Mouse (Mus musculus) E14TG2a.4 (cell line): ENCODE results near the gene Mettl7a1.
"Not testable (repeated sequence)": the region's sequence is repeated elsewhere in the genome, so short reads cannot be mapped to it uniquely, and the experiment has no call there.

Experiments
- H3K27me3 ChIP-seq: 2 replicates; pipeline ENCODE4 v1.6.1; 2014; ENCODE audit warnings: low read length, control low read depth; ENCODE audit not compliant: insufficient read depth
- H3K36me3 ChIP-seq: 2 replicates; pipeline ENCODE4 v1.6.1; 2014; ENCODE audit warnings: low read length, control low read depth; ENCODE audit not compliant: insufficient read depth
- H3K4me1 ChIP-seq: replicated peaks from 2 replicates; pipeline ENCODE4 v1.6.1; 2014; ENCODE audit warnings: low read depth, low read length, control low read depth
- H3K4me3 ChIP-seq: replicated peaks from 2 replicates; pipeline ENCODE4 v1.5.1; 2014; ENCODE audit warnings: mild to moderate bottlenecking, low read length
- H3K9me3 ChIP-seq: 2 replicates; pipeline ENCODE4 v1.6.1; 2014; ENCODE audit warnings: low read length, control low read depth
- CTCF ChIP-seq: conservative IDR thresholded peaks from 2 replicates; pipeline ENCODE4 v1.5.1; 2014; ENCODE audit warnings: low read length
- NANOG ChIP-seq: IDR thresholded peaks from 2 replicates; pipeline ENCODE4 v1.6.1; 2014; ENCODE audit warnings: borderline replicate concordance, low read length, mixed read lengths
- POU5F1 ChIP-seq: IDR thresholded peaks from 2 replicates; pipeline ENCODE4 v1.6.1; 2014; ENCODE audit warnings: low read length, borderline replicate concordance

The Mettl7a1 gene

GRCm38 (mm10) chr15:100290858-100291257 lies 13.1 kb upstream of the Mettl7a1 start:
- TF ChIP-seq CTCF (no peak), POU5F1 (no peak), NANOG (no peak)
- no peaks in the 10 kb centered on the region for H3K9me3 ChIP-seq
- peaks cover 45% of the 10 kb centered on the region for H3K4me1 ChIP-seq
- no peak overlapping the region for H3K4me3 ChIP-seq
- no peaks in the 10 kb centered on the region for H3K27me3 ChIP-seq
- H3K36me3 ChIP-seq: no peaks in the 10 kb centered on the region

- H3K9me3 ChIP-seq: no peaks in the 10 kb centered on the region
- no peaks in the 10 kb centered on the region for H3K27me3 ChIP-seq
- H3K36me3 ChIP-seq: no peaks in the 10 kb centered on the region
- peaks cover 44% of the 10 kb centered on the region for H3K4me1 ChIP-seq
- no peak overlapping the region for H3K4me3 ChIP-seq
- TF ChIP-seq CTCF: no peak
- no peak; the same call in 1 of the 2 replicates for TF ChIP-seq POU5F1
- no peak for TF ChIP-seq NANOG
Observed at GRCm38 (mm10) chr15:100292326-100292725, 11.6 kb upstream of the Mettl7a1 start.

DNA sequence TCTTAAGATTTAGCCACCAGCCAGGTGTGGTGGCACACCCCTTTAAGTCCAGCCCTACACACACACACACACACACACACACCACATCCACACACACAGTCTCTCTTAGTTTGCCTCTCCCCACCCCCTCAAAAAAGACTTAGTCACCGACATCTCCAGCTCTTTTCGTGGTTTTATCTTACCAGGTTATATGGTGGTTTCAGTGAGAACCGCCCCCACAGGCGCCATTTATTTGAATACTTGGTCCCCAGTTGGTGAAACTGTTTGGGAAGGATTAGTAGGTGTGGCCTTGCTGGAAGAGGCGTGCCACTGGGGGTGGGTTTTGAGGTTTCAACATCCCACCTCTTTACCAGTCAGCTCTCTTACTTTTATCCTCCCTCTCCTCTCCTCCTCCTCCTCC lies 6.1 kb upstream of the Mettl7a1 start:
- no peak for TF ChIP-seq NANOG
- no peak for TF ChIP-seq POU5F1
- no peak for TF ChIP-seq CTCF
- H3K27me3 ChIP-seq: no peaks in the 10 kb centered on the region
- peaks cover 5% of the 10 kb centered on the region for H3K9me3 ChIP-seq
- H3K36me3 ChIP-seq: no peaks in the 10 kb centered on the region
- no peak overlapping the region for H3K4me3 ChIP-seq
- H3K4me1 ChIP-seq: peaks cover 54% of the 10 kb centered on the region

DNA sequence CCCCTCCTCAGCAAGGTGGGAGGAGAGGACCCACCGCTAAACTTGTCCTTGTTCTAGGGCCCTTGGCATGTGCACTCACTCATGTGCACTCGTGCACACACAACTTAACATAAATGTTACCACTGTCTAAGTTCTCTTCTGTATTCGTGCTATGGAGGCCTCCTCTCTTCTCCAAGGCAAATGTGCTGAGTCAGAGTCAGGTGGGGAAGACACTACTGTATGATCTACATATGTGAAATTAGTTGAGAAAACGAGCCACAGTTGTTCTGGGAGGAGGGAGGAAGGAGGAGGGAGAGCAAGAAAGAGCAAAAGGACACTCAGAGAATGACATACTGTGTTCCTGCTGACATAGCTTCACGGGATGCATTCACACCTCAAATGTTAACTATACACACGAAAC lies 3.4 kb upstream of the Mettl7a1 start:
- H3K27me3 ChIP-seq: no peaks in the 10 kb centered on the region
- peaks cover 63% of the 10 kb centered on the region for H3K4me1 ChIP-seq
- H3K36me3 ChIP-seq: no peaks in the 10 kb centered on the region
- TF ChIP-seq CTCF (no peak), POU5F1 (no peak), NANOG (no peak)
- peaks cover 5% of the 10 kb centered on the region for H3K9me3 ChIP-seq
- H3K4me3 ChIP-seq: 0 out of 2 replicates have a peak overlapping the region, but pooled peaks have one; percentile 2

DNA sequence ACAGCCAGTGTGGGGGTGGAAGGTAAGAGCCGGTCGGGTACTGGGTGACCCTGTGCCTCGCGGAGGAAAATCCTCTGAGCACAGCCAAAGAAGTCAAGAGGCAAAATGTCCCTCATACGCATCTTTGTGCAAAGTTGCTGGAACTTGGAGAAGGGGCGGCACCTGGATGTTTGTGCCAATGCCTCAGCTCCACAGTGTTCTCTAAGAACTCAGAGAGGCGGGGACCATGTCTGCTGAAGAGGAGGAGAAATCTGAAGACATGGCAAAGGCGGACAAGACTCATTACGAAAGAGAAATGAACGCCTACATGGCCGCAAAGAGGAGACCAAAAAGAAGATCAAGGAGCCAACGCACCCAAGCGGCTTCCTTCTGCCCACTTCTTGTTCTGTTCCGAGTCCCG lies 2.4 kb upstream of the Mettl7a1 start:
- H3K36me3 ChIP-seq: no peaks in the 10 kb centered on the region
- H3K9me3 ChIP-seq: peaks cover 5% of the 10 kb centered on the region
- peaks cover 67% of the 10 kb centered on the region for H3K4me1 ChIP-seq
- H3K27me3 ChIP-seq: no peaks in the 10 kb centered on the region
- TF ChIP-seq POU5F1: no peak
- TF ChIP-seq NANOG: no peak
- no peak for TF ChIP-seq CTCF
- H3K4me3 ChIP-seq: peak overlapping the region; percentile 66

- no peaks in the 10 kb centered on the region for H3K27me3 ChIP-seq
- TF ChIP-seq CTCF (no peak), POU5F1 (no peak), NANOG (no peak)
- no peaks in the 10 kb centered on the region for H3K9me3 ChIP-seq
- no peaks in the 10 kb centered on the region for H3K36me3 ChIP-seq
- H3K4me3 ChIP-seq: peak overlapping the region; percentile 66
- peaks cover 70% of the 10 kb centered on the region for H3K4me1 ChIP-seq
Observed at GRCm38 (mm10) chr15:100303428-100304018, 417 bp upstream of the Mettl7a1 start.

GRCm38 (mm10) chr15:100306201-100306600 lies 2.3 kb downstream of the Mettl7a1 start:
- TF ChIP-seq POU5F1 (no peak), CTCF (no peak), NANOG (no peak)
- Histone ChIP-seq H3K36me3 (no peaks in the 10 kb centered on the region), H3K9me3 (no peaks in the 10 kb centered on the region), H3K4me1 (peaks cover 45% of the 10 kb centered on the region), H3K27me3 (no peaks in the 10 kb centered on the region), H3K4me3 (no peak overlapping the region)

- H3K27me3 ChIP-seq, H3K36me3 ChIP-seq, H3K4me3 ChIP-seq, H3K9me3 ChIP-seq: not testable (repeated sequence)
- H3K4me1 ChIP-seq: peaks cover 41% of the 10 kb centered on the region
Observed at GRCm38 (mm10) chr15:100307438-100308096, 3.6 kb downstream of the Mettl7a1 start.

GRCm38 (mm10) chr15:100312346-100312745 lies 8.4 kb downstream of the Mettl7a1 start:
- no peaks in the 10 kb centered on the region for H3K27me3 ChIP-seq
- no peak overlapping the region for H3K4me3 ChIP-seq
- TF ChIP-seq CTCF: no peak
- no peaks in the 10 kb centered on the region for H3K36me3 ChIP-seq
- H3K4me1 ChIP-seq: peaks cover 43% of the 10 kb centered on the region
- no peaks in the 10 kb centered on the region for H3K9me3 ChIP-seq
